Mouse (Mus musculus): ENCODE measurements around the gene Fahd1. TPM values are rescaled to one million over a fixed set of nuclear protein-coding genes. Genes with fewer than 3 reads are reported as not detected.

Fahd1 gene
- polyA plus RNA-seq, 1 experiment from 2014 or later: 47.2 TPM

DNA sequence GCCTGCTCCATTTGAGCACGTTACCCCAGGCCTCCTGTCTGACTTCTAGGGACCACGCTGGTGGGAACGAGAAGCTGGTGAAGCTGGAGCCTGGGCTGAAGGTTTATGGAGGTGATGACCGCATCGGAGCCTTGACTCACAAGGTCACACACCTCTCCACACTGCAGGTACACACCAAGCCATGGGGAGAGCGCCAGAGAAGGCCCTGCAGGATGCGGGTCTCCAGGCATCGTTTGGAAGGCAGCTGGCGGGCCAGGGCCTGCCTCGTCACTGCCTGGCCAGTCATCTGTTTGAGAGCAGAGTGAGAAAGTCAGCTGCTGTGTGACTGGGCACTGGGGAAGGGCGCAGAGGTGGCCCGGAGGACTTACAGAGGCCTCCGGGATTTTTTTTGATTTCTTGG is 6.4 kb upstream of the Fahd1 start:
- no peaks in the 10 kb centered on the region for H3K27me3 ChIP-seq (ENCODE audit: control insufficient read depth, insufficient read depth, low read length)
- 87% methylated on average over 13 of the region's 13 CpGs for WGBS
- no peak overlapping the region for H3K9ac ChIP-seq (ENCODE audit: low read length)
- H3K9me3 ChIP-seq (ENCODE audit: control insufficient read depth, low read length): no peaks in the 10 kb centered on the region
- no peak overlapping the region for H3K4me3 ChIP-seq (ENCODE audit: control insufficient read depth in 1 of 2, insufficient read depth in 1 of 2, low read depth in 1 of 2, low read length in 2 of 2)
- H3K36me3 ChIP-seq (ENCODE audit: control insufficient read depth, insufficient read depth, low read length): peaks cover 54% of the 10 kb centered on the region
- no peaks in the 10 kb centered on the region for H3K4me1 ChIP-seq (ENCODE audit: control insufficient read depth in 2 of 2, insufficient read depth in 2 of 2, low read length in 2 of 2)
- H3K27ac ChIP-seq (replicated peaks in 1 of 2; ENCODE audit: control insufficient read depth in 1 of 2, insufficient read depth in 1 of 2, low read depth in 2 of 2, low read length in 2 of 2): no peak overlapping the region
- ATAC-seq (ENCODE audit: insufficient number of reproducible peaks, insufficient read depth, low FRiP score, low read depth): no peak
- no peak overlapping the region for H3K4me2 ChIP-seq (ENCODE audit: low read length)

DNA sequence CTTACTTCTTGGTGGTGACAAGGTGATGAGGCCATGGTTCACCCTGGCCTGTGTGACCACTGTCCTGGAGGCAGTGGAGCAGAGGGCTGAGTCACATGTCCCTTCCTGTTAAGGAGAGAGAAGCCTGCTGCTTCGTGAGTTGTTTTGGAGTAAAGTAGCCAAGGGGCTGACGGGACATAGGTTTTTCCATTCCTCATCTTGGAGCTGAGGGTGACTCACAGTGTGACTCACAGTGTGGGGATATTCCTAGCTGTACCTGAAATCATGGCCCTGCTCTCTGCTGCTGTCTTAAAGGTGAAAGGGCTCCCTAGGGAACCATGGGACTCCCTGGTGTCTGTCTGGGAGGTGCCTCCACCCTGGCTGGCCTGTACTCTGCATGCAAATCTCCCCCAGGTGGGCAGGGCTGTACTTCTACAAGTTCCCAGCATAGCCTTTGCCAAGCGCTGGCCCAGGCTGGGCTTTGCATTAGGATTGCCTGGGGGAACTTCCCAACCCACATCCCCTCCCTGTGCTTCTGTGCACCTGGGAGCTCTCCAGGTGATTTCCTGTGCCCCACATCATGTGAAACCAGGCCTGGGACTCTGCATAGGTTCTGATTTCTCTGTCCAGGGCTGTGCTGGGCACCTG is 5.8 kb upstream of the Fahd1 start:
- peaks cover 0 to 6% of the 10 kb centered on the region in 2 experiments; a peak in 2 of 4 replicates for H3K4me1 ChIP-seq (ENCODE audit: control insufficient read depth in 2 of 2, insufficient read depth in 2 of 2, low read length in 2 of 2)
- 63% methylated on average over 3 of the region's 3 CpGs for WGBS
- no peak overlapping the region for H3K4me2 ChIP-seq (ENCODE audit: low read length)
- H3K36me3 ChIP-seq (ENCODE audit: control insufficient read depth, insufficient read depth, low read length): peaks cover 48% of the 10 kb centered on the region
- no peak overlapping the region for H3K27ac ChIP-seq (replicated peaks in 1 of 2; ENCODE audit: control insufficient read depth in 1 of 2, insufficient read depth in 1 of 2, low read depth in 2 of 2, low read length in 2 of 2)
- H3K9me3 ChIP-seq (ENCODE audit: control insufficient read depth, low read length): no peaks in the 10 kb centered on the region
- no peaks in the 10 kb centered on the region for H3K27me3 ChIP-seq (ENCODE audit: control insufficient read depth, insufficient read depth, low read length)
- no peak overlapping the region for H3K9ac ChIP-seq (ENCODE audit: low read length)
- no peak for ATAC-seq (ENCODE audit: insufficient number of reproducible peaks, insufficient read depth, low FRiP score, low read depth)
- H3K4me3 ChIP-seq (ENCODE audit: control insufficient read depth in 1 of 2, insufficient read depth in 1 of 2, low read depth in 1 of 2, low read length in 2 of 2): no peak overlapping the region

DNA sequence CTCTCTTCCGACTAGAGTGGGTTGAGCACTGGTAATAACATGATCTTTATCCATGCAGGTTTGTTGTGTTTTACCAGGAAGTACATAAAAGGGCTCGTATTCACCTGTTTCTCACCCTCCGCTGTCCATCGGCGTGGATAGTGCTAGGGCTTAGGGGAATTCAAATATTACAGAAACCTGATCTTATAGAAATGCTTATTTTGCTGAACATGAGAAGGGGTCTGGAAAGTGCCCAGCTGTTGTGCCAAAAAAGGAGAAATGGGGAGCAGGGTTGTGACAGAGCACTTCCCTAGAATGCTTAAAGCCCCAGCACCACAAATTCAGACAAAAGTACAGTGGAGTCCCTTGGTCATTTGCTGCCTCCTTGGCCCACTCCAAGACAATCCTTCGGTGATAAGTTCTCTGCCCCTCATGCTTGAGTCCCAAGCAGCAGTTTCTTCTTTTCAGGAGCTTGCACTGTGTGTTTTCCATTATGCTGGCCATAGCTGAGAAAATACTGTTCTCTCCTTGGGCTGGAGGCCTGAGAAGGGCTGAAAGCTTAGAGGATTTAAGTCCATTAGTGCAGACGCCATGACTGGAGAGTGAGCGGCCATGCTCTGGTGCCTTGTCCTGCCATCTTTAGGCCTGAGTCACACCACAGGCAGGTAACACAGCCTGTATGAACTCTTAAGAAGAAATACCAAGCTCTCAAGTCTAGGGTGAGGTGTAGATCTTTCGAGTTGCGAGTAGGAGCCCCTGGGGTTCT is 1.4 kb upstream of the Fahd1 start:
- Histone ChIP-seq H3K9ac (ENCODE audit: low read length) (peak overlapping the region; percentile 84), H3K4me3 (ENCODE audit: control insufficient read depth in 1 of 2, insufficient read depth in 1 of 2, low read depth in 1 of 2, low read length in 2 of 2) (peak overlapping the region; percentile 76 to 84; a peak in 3 of 4 replicates), H3K27me3 (ENCODE audit: control insufficient read depth, insufficient read depth, low read length) (no peaks in the 10 kb centered on the region), H3K36me3 (ENCODE audit: control insufficient read depth, insufficient read depth, low read length) (peaks cover 32% of the 10 kb centered on the region), H3K4me2 (ENCODE audit: low read length) (peak overlapping the region; percentile 94), H3K9me3 (ENCODE audit: control insufficient read depth, low read length) (no peaks in the 10 kb centered on the region), H3K27ac (replicated peaks in 1 of 2; ENCODE audit: control insufficient read depth in 1 of 2, insufficient read depth in 1 of 2, low read depth in 2 of 2, low read length in 2 of 2) (no peak overlapping the region), H3K4me1 (ENCODE audit: control insufficient read depth in 2 of 2, insufficient read depth in 2 of 2, low read length in 2 of 2) (peaks cover 2 to 12% of the 10 kb centered on the region in 2 experiments; a peak in 3 of 4 replicates)
- WGBS: 81% methylated on average over 10 of the region's 10 CpGs
- no peak for ATAC-seq (ENCODE audit: insufficient number of reproducible peaks, insufficient read depth, low FRiP score, low read depth)

DNA sequence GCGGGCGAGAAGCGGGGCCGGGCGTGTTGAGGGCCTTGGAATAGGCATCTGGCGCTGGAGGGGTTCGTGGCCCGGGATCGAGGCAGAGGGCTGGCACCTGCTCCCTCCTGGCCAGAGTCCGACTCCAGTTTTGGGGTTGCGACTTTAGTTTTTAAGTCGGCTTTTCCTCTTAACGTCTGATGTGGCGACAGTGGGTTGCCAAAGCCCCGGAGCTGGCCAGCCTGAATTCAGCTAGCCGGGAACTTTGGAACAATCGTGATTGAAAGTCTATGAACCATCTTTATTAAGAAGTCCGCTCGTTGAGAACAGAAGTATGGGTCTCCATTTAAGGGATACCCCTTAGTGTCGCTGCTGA is 586 bp upstream of the Fahd1 start:
- H3K36me3 ChIP-seq (ENCODE audit: control insufficient read depth, insufficient read depth, low read length): peaks cover 25% of the 10 kb centered on the region
- WGBS: under 1% methylated on average over 20 of the region's 20 CpGs
- H3K4me1 ChIP-seq (ENCODE audit: control insufficient read depth in 2 of 2, insufficient read depth in 2 of 2, low read length in 2 of 2): peaks cover 2 to 12% of the 10 kb centered on the region in 2 experiments; a peak in 3 of 4 replicates
- H3K4me2 ChIP-seq (ENCODE audit: low read length): peak overlapping the region; percentile 94
- peak overlapping the region in 1 of 2 experiments; percentile 98; a peak in 2 of 4 replicates for H3K27ac ChIP-seq (replicated peaks in 1 of 2; ENCODE audit: control insufficient read depth in 1 of 2, insufficient read depth in 1 of 2, low read depth in 2 of 2, low read length in 2 of 2)
- H3K9me3 ChIP-seq (ENCODE audit: control insufficient read depth, low read length): no peaks in the 10 kb centered on the region
- no peak for ATAC-seq (ENCODE audit: insufficient number of reproducible peaks, insufficient read depth, low FRiP score, low read depth)
- no peaks in the 10 kb centered on the region for H3K27me3 ChIP-seq (ENCODE audit: control insufficient read depth, insufficient read depth, low read length)
- peak overlapping the region; percentile 76 to 84 for H3K4me3 ChIP-seq (ENCODE audit: control insufficient read depth in 1 of 2, insufficient read depth in 1 of 2, low read depth in 1 of 2, low read length in 2 of 2)
- peak overlapping the region; percentile 84 for H3K9ac ChIP-seq (ENCODE audit: low read length)

DNA sequence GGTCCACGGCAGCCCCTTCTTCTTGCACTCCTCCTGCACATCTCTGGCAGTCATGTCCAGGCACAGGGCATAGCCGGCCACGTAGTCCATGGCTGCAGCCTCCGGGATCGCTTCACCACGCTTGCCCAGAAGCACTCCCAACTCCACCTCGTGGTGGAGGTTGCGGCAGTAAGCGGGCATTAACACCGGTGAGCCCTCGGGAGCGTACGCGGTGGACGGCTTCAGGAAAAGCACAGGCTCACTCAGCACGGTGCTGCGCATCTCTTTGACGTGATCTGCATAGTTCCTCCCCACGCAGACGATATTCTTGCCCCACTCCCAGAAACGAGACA is 465 bp downstream of the Fahd1 start:
- H3K9ac ChIP-seq (ENCODE audit: low read length): peak overlapping the region; percentile 89
- WGBS: under 1% methylated on average over 21 of the region's 21 CpGs
- H3K9me3 ChIP-seq (ENCODE audit: control insufficient read depth, low read length): no peaks in the 10 kb centered on the region
- ATAC-seq (ENCODE audit: insufficient number of reproducible peaks, insufficient read depth, low FRiP score, low read depth): peak; percentile 45; the same call in 1 of the 2 replicates
- peak overlapping the region; percentile 76 to 84 for H3K4me3 ChIP-seq (ENCODE audit: control insufficient read depth in 1 of 2, insufficient read depth in 1 of 2, low read depth in 1 of 2, low read length in 2 of 2)
- H3K36me3 ChIP-seq (ENCODE audit: control insufficient read depth, insufficient read depth, low read length): peaks cover 20% of the 10 kb centered on the region; the same call in 1 of the 2 replicates
- peak overlapping the region; percentile 94 for H3K4me2 ChIP-seq (ENCODE audit: low read length)
- no peaks in the 10 kb centered on the region for H3K27me3 ChIP-seq (ENCODE audit: control insufficient read depth, insufficient read depth, low read length)
- H3K27ac ChIP-seq (replicated peaks in 1 of 2; ENCODE audit: control insufficient read depth in 1 of 2, insufficient read depth in 1 of 2, low read depth in 2 of 2, low read length in 2 of 2): peak overlapping the region; percentile 98
- H3K4me1 ChIP-seq (ENCODE audit: control insufficient read depth in 2 of 2, insufficient read depth in 2 of 2, low read length in 2 of 2): peaks cover 5 to 12% of the 10 kb centered on the region in 2 experiments; a peak in 3 of 4 replicates

DNA sequence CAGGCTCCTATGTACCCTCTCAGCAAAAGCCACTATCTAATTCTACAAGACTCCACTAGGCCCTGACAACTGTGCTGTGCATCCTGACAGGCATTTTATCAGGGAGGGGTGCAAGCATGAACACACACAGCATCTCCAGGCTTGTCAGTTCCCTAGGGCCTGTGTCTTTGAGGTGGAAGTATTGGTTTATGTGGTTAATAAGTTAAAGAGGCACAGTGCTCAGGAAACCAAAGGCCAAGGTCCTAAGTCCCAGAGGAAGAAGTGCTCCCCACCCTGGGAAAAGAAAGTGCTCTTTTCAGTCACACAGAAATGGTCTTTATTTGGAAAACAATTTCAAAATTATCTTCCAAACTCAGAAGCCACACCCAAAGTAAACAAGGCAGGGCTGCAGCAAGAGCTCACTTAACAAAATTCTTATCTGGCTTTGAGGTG is 1.5 kb downstream of the Fahd1 start:
- no peaks in the 10 kb centered on the region for H3K9me3 ChIP-seq (ENCODE audit: control insufficient read depth, low read length)
- no peak for ATAC-seq (ENCODE audit: insufficient number of reproducible peaks, insufficient read depth, low FRiP score, low read depth)
- peak overlapping the region in 1 of 2 experiments; percentile 98; a peak in 2 of 4 replicates for H3K27ac ChIP-seq (replicated peaks in 1 of 2; ENCODE audit: control insufficient read depth in 1 of 2, insufficient read depth in 1 of 2, low read depth in 2 of 2, low read length in 2 of 2)
- no peaks in the 10 kb centered on the region for H3K27me3 ChIP-seq (ENCODE audit: control insufficient read depth, insufficient read depth, low read length)
- H3K4me2 ChIP-seq (ENCODE audit: low read length): peak overlapping the region; percentile 94
- H3K4me3 ChIP-seq (ENCODE audit: control insufficient read depth in 1 of 2, insufficient read depth in 1 of 2, low read depth in 1 of 2, low read length in 2 of 2): peak overlapping the region; percentile 31 to 84
- peaks cover 6 to 12% of the 10 kb centered on the region in 2 experiments; a peak in 3 of 4 replicates for H3K4me1 ChIP-seq (ENCODE audit: control insufficient read depth in 2 of 2, insufficient read depth in 2 of 2, low read length in 2 of 2)
- H3K9ac ChIP-seq (ENCODE audit: low read length): peak overlapping the region; percentile 89
- peaks cover 10% of the 10 kb centered on the region; the same call in 1 of the 2 replicates for H3K36me3 ChIP-seq (ENCODE audit: control insufficient read depth, insufficient read depth, low read length)

DNA sequence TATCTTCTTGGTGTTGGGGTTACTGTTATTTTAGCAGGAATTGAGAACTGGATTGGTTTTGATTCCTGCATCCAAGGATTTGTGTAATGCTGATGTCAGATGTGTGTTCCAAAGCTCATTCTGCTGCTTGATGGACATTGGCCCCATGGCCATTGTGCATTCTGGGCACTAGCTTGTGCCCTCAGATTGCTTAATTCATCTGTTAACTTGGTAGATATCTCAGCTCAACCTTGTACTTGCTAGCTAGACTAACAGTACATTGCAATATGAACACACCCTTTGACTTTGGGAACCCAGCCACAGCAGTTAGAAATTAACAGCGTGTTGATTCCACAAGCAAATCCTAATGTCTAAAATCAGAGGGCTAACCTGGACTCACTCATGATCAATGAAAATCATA is 2.8 kb downstream of the Fahd1 start:
- Histone ChIP-seq H3K4me3 (ENCODE audit: control insufficient read depth in 1 of 2, insufficient read depth in 1 of 2, low read depth in 1 of 2, low read length in 2 of 2) (no peak overlapping the region), H3K27ac (replicated peaks in 1 of 2; ENCODE audit: control insufficient read depth in 1 of 2, insufficient read depth in 1 of 2, low read depth in 2 of 2, low read length in 2 of 2) (no peak overlapping the region), H3K36me3 (ENCODE audit: control insufficient read depth, insufficient read depth, low read length) (no peaks in the 10 kb centered on the region), H3K27me3 (ENCODE audit: control insufficient read depth, insufficient read depth, low read length) (no peaks in the 10 kb centered on the region), H3K4me2 (ENCODE audit: low read length) (no peak overlapping the region), H3K9me3 (ENCODE audit: control insufficient read depth, low read length) (no peaks in the 10 kb centered on the region), H3K4me1 (ENCODE audit: control insufficient read depth in 2 of 2, insufficient read depth in 2 of 2, low read length in 2 of 2) (peaks cover 6 to 12% of the 10 kb centered on the region in 2 experiments; a peak in 3 of 4 replicates), H3K9ac (ENCODE audit: low read length) (no peak overlapping the region)
- no peak for ATAC-seq (ENCODE audit: insufficient number of reproducible peaks, insufficient read depth, low FRiP score, low read depth)
- WGBS: 87% methylated on average over 1 of the region's 1 CpGs
